Mouse (Mus musculus): ENCODE data around the gene Phldb1.
A peak's percentile ranks its signal among the peaks of the same experiment; 100 is the strongest.

The Phldb1 gene

DNA sequence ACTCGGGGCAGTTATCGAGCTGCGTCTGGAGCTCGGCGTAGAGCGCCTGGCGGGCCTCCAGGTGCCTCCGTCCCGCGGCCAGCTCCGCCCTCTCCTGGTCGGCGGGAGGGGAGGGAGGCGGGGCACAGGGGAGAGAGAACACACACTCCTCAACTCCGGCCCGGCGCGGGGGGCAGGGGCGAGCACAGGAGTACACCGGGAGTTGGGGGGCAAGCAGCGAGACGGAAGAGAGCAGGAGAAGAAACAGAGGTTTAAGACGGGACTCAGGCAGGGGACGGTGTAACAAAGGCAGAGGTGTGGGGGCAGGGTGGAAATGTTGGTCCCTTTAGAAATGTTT is 26.6 kb downstream of the Phldb1 start:
- DNase-seq, result peak; percentile 83 to 84

DNA sequence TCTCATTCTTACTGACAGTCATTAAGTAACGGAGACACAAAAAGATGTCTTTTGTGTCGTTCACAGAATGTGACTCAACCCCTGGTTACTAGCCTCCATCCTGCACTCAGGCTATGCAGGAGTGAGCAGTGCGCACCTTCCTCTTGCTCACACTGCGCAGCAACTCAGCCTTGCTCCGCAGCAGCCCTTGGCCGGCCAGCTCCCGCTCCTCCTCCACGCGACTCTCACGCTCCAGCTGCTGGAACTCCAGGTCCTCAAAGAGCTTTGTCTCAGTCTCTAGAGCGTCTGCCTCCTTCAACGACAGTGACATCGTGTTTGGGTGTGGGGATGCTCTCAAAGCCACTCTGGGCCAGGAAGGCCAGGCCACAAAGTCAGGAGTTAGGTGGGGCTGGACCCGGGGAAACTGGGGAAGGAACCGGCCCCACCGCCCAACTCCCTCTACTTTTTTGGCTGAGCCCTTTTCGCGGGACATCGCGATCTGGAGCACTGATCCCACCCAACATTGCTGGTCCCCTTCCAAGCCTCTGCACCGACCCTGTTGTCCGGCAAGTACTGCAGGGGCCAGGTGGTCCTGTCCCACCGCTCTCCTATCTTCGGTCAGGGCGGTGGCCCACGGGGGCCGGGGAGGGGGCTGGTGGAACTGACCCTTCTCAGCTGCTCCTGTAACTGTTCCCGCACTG is 27.1 kb downstream of the Phldb1 start:
- DNase-seq, result no peak

DNA sequence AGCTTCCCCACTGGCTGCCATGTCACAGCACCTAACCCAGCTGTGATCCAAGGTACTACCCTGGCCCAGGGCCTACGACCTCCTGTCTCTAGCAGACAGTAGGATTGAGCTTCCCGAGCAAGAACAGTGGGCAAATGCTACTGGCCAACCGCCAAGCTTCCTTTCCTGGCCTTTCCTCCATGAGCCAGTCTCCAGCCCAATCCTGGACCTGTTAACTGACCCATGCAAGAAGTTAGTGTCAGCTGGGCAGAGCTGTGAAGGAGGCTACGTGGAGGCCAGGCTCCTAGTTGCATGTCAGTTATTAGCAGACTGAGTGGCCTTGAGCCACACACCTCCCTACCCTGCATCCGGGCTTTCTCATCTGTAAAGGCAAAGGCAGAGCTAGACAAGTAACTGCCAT is 35.3 kb downstream of the Phldb1 start:
- DNase-seq, result peak; percentile 44 to 50

DNA sequence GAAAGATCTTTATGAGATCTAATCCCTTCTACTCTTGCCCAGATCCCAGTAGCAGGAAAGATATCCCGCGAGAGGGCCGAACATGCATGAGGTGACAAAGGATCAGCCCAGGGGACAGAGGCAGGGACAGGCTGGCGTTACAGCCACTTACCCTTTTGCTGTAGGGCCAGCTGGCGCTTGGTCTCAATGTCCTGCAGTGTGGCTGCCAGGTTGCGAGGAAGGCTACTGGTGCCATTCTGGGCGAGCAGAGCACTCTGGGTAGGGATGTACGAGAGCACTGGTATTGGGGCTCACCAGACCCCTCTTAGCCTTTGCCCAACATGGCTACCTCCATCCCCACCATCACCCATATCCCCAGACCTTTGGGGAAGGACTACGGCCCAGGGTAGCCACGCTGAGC is 35.8 kb downstream of the Phldb1 start:
- DNase-seq, result no peak

DNA sequence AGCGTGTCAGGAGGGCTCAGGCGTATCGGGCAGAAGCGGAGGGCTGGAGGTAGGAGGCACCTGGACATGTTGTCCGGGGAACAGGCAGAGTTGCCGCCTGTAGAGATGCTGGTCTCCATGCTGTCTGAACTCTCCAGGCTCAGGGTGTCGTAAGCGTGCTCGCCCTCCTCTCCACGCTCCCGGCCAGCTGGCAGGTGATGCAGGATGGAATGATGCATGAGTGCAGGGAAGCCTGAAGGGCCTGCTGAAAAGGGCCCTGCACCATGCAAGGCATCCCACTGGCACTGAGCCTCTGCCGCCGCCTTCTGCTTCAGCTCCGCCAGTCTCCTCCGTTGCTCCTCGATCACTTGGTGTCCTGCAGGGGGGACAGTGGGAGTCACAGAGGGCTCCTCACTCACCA is 37.1 kb downstream of the Phldb1 start:
- no peak for DNase-seq

DNA sequence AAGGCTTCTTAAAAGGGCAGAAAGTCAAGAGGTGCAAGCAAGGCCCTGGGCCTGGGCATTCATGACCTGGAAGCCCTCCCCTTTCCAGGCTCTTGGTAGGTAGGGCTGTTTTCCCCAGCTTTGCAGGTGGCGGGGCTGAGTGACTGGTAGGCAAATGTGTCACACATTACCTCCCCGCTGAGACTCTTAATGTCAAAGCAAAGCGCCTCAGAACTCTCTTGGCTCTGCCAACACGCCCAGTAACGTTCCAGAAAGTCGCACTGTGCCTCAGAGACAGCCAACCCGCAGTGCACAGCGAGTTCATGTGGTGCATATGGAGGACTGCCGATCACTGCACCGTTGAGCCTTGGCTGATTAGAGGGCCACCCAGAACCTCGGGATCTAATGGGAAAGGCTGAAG is 41.9 kb downstream of the Phldb1 start:
- no peak for DNase-seq

DNA sequence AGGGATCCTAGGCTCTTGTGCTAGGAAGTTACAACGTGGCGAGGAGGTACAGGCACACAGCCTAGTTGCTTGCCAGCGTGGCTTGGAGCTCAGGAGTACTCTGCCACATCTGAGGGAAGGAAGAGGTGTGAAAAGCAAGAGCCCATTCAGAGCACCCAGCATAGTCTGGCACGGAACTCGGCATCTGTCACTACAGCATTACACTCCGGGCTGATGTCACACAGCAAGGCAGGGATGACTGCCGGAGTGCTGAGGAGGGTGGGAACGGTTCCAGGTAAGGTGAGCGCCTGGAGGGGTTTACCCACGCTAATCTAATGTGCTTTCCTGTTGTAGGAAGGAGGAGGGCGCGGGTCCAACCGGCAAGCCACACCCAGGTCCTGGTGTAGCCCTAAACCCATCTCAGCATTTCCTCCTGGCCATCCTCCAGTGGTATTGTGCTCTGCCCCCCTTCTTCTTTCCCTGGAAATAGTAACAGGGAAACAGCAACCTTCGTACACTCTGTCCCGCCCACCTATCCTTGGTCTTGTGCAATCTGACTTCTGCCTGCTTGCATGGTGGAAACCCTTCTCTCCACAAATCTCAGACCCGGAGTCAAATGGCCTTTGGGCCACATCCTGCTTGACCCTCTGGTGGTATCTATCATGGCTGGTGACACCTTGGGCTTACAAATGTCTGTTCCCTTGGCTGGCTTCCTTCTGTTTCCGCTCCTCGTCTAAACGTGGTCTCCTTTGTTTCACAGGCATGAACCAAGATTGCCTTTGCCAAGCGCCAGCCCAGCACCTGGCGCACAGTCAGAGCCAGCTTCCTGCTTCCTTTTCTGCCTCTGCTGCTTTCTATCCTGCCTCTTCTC is 43.1 kb downstream of the Phldb1 start:
- DNase-seq, result peak; percentile 81 to 84

DNA sequence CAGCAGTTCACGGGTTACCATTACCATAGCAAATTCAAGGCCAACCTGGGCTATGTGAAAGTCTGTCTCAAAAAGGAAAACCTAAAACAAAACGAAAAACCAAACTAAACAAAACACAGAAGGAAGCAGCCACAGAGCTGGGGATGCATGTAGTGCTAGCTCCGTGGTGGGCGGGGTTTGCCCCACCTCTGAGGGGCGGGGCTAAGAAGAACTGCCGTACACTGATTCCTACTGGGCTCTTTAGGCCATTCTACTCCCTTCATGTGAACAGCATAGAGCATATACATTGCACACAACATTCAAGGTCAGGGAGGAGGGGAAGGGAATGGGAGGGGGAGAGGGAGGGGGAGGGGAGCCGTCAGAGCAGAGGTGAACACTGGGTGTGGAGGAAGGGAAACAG is 44.4 kb downstream of the Phldb1 start:
- no peak for DNase-seq

DNA sequence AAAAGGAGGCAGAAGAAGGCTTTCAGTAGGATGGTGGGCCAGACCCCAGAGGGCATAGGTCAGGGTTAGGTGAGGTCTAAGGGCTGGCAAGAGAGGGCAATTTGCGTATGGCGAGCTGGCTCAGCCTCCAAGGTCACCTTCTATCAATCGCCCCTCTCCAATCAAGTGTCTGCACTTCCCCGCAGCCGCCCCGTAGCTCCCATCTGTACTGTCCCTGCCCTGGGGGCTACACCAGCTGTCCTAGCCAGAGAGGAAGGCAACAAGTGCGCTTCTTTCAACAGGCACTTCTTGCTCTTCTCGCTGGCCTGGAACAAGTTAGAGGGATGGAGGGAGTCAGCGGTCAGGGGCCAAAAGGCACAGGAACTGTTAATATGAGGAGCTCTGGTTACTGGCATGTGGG is 47.0 kb downstream of the Phldb1 start:
- no peak for DNase-seq

DNA sequence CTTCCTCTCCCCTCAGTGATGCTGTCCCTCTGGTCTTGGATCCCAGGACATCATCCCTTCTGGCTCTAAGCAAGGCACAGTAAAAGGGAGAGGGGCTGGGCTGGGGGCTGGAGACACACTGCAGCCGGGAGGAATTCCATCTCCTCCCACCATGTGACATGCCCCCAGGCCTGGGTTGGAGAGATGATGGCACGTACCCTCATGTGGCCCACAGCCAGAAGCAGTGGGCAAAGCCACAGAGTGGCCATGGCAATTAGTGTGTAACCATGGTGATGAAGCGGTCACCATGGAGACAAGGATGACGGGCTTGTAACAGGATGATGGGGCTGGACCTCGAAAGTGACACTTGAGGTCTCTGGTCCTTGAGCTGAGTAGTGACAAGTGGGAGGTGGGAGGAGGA is 48.4 kb downstream of the Phldb1 start:
- no peak for DNase-seq

DNA sequence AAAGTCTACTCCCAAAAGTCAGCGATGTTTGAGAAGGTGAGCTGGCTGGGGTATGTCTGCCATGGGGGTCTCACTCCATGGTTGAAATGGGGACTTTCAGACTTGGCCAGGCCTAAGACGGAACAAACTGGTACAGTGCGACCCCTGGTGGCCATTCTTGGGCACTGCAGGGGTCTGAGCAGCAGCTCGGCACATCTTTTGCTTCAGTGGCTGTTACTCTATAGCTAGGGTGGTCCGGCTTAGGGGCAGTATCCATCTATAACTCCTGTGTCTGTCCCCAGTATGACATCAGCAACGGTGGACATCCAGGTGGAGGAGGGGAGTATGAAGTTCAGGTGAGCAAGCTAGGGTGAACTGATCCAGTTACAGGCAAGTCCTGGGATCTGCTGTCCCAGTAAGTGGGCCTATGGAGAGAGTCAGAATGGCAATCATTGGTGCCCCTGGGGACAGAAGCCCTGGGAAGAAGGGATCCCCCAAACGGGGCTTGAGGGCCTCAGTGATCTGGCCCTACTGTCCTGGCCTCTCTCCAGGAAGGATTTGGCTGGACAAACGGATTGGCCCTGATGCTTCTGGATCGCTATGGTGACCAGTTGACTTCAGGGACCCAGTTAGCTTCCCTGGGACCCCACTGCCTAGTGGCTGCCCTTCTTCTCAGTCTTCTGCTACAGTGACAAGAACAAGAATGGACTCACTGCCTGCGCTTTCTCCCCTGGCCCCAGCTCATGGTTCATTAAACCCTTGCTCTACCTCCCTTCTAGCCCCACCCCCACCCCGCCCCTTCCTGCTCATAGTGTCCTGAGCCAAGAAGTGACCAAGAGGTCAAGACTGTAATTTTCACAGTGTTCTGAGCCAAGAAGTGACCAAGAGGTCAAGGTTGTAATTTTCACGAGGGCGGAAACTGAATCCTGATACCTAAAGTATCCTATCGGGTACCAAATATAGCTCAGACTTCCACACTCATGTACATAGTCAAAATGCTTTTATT is 49.4 kb downstream of the Phldb1 start:
- peak; percentile 57 to 74 for DNase-seq

DNA sequence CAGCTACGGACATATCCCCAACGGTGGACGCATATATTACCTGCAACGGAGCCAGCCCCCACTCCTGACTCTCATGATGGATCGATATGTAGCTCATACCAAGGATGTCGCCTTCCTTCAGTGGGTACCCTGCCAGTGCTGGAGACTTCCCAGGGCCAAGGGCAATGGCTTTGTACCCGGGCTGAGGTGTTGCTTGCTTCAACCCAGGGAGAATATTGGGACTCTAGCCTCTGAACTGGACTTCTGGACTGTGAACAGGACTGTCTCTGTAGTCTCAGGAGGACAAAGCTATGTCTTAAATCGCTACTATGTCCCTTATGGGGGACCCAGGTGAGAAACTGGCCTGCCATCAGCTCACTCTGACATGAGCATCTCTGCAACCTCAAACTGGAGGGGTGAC is 52.0 kb downstream of the Phldb1 start:
- DNase-seq, result peak in 1 of 2 experiments; percentile 49

DNA sequence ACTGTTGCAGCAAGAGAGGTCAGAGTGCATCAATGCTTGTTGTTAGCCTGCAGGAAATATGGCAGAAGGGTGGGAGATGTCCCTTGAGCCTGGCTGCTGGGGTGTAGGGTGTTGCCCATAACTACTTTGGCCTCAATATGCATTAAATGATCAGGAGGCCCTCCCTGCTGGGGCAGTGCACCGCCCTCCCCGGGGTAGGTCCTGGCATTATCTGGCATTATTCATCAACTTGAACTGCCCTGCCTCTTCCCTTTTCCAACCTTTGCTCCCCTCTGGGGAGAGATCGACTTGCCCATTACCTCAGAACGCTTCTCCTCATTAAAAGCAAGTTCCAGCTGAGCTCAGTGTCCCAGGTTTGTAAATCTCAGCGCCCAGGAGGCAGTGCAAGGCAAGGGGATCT is 55.4 kb downstream of the Phldb1 start:
- DNase-seq, result peak; percentile 55 to 62

DNA sequence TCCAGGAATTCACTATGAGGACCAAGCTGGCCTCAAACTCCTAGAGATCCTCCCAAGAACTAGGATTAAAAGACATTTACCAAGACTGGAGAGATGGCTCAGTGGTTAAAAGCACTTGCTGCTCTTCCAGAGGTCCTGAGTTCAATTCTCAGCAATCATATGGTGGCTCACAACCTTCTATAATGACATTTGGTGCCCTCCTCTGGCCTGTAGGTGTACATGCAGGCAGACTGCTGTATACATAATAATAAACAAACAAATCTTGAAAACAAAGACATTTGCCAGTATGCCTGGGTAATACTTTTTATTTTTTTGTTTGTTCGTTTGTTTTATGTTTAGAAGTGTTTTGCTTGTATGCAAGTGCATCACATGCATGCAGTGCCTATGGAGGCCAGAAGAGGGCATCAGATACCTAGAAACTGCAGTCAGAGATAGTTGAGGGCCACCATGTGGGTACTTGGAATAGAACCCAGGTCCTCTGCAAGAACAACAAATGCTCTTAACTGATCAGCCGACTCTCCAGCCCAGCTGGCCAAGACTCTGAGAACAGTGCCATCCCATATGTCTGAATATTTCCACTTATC is 56.6 kb downstream of the Phldb1 start:
- DNase-seq, result no peak

DNA sequence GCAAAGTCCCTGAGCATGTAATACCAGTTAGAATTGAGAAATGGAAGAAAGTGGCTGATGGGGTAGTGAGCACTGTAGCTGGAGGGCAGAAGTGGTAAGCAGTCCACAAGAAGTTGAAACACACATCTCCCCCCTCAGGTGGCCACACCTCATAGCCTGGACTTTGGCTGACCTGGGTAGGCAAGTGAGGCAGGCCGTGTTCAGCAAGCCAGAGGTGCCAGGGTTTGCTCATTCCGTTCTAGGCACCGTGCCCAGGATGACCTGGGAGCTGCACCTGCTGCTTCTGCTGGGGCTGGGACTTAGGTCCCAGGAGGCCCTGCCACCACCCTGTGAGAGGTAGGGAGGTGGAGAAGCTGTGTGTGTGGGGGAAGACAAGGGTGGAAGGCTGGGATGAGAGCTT is 62.0 kb downstream of the Phldb1 start, which contains the start of gene Treh:
Gene Treh, plus strand, starts transcription at position 229 of the 400 bp plus-strand sequence.
- peak; percentile 91 to 93 for DNase-seq

DNA sequence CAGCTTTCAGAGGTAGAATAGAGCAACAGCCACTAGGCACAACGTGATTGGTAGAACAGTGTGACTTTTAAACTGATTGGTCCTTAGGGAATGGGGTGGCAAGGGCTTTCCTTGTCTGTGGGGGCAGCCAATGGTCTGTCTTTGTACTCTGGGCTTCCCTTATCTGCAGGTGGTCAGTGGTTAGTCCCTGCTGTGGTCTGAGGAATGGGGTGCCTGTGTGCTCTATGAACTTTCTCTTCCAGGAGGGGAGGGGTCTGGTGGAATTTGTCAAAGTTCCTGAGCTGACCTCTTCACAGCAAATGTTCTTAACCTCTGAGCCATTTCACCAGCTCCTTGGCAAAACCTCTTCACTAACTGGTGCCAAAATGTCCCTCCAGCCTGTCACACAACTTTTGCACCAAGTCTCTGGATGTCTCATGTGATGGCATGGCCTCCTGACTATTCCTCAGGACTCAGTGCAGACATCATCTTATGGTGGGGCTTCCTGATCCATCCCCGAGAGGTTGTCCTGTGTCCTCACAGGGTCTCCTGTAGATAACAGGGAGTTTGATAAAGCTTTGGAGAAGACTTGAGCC is 62.6 kb downstream of the Phldb1 start:
- peak; percentile 39 to 45 for DNase-seq

DNA sequence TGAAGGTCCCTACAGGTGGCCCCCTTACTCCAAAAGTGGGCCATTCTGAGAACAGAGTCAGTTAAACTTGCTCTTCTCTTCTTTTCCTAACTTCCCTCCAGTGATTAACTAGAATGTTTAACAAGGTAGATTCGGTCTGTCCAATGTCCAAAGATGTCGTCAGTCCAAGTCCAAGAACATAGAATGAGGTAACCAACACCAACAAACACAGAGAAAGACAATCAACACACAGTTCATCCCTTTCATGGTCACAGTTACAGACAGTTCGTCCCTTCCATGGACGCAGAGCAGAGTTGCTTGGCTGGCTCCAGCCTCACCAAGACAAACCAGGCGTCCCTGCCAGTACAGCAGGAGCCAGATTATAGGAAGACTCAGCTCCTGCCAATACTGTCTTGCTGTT is 63.6 kb downstream of the Phldb1 start:
- peak; percentile 33 to 65 for DNase-seq

DNA sequence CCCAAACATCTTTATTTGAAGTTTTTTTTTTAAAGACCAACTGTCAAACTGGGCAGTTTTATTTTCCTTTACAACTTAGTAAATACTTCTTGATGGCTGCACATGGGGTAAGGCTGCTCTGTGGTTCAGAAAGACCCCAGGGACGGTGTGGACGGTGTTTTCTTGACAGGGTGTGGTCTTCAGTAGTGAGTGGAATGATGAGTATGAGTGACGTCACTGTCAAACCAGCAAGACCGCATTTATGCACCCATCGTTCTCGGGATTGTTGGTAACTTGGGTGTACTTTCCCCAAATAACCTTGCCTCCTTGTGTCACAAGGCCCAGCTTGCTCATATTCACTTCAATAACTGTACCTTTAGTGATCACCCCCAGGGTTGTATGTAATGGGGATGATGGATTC is 71.3 kb downstream of the Phldb1 start:
- no peak for DNase-seq

DNA sequence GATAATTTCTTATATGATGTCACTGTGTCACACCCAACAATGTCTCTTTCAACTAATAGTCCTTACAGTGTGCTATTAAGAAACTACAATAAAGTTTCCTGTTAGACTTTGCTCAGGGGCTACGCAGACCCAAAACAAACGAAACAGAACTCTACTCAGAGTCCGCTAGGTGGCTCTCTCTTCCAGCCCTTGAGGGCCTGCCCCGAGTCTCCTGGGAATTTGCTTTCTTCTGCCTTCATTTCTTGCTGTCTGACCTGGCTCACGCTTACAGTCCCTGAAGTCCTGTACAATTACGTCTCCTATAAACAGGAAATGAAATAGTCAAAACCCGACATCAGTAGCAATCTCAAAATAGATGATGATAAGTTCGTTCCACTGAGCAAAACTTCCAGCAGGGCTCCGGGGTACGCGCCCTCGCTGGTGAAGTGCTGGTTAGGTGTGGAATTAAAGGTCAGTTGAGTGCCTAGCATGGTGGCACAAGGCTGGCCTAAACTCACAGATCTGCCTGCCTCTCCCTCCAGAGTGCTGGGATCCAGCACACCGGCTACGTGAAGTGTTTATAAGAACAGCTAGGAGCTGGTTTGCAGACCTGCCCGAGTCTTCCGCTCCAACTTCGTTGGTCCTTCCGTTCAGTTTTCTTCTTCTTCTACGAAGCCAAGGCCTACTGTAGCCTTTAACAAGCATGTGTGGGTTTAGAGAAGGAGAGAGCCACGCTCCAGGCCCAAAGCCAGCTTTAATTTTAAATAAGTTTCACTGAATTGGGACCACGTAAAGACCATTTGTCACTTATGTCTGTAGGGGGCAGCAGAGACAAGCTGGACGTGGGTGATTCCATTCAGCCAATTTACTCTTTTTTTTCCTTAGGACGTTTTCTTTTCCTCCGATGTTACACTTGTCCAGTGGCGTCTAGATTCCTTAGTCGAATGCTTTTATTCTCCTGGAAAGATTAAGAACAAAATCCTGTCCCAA is 79.6 kb downstream of the Phldb1 start:
- DNase-seq, result peak; percentile 71 to 75

DNA sequence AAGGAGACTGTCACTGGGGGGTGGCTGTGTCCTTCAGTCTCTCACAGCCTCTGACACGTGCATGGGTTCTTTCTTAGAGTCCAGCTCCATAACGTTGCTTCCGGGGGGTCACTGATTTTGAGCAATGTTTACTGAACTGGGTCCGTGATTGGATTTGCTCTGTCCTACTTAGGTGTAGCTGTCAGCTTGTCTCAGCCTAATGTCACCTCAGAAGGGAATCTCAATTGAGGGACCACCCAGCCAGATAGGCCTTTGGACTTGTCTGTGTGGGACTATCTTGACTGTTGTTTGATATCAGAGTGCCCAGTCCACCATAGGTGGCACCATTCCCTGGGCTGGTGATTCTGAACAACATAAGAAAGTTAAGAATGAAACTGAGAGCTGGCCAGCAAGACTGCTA is 81.1 kb downstream of the Phldb1 start:
- DNase-seq, result no peak

DNA sequence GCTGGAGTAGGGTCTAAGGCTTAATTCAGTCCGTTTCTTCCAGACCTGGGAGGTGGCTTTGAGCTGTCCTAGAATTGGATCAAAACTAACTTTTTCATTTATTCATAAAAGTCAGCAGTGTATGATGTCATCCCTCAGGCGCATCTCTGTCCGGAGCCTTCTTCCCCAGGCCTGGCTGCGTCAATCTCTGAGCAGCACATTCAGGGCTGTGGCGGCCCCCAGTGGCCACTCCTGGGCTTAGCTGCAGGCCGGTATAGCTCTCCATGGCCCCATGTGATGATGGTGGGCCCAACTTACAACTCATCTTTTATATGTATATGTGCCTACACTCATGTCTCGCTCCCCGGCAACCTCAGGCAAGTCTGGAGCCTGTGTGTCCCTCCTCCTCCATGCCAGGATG is 83.0 kb downstream of the Phldb1 start:
- peak; percentile 37 to 78 for DNase-seq

Data from kidney, adult 8-10 months (tissue).